Mouse (Mus musculus) gastrocnemius, postnatal 10 days (tissue): ENCODE results near the gene Ankmy2. TPM values are rescaled to one million over a fixed set of nuclear protein-coding genes. Genes with fewer than 3 reads are reported as not detected.

Experiments used
- DNase-seq: peaks from one replicate; pipeline ENCODE4 v3.0.0; 2021; ENCODE audit warnings: mixed read lengths
- long read RNA-seq, 2 experiments: library from polyadenylated mRNA; stranded (forward); transcript quantifications; one replicate each; pipeline ENCODE4 v2.0.0; 2021
- total RNA-seq, 2 experiments: library from RNA; stranded (reverse); gene quantifications; 2 replicates each; pipeline ENCODE4 v1.2.3; 2021

The Ankmy2 gene
- total RNA-seq, result 10 to 100 TPM; 13.0 to 16.5 TPM
- long read RNA-seq, experiment 1, transcript Ankmy2-201 (10 exons, 2,456 nt), result major isoform, 13 of 16 reads
- long read RNA-seq, experiment 1, partial matches to known transcripts, result 1 of 16 reads
- long read RNA-seq, experiment 1, other reads (novel, unspliced or antisense), result 2 of 16 reads
- long read RNA-seq, experiment 2, transcript Ankmy2-201 (10 exons, 2,456 nt), result major isoform, 12 of 14 reads
- long read RNA-seq, experiment 2, partial matches to known transcripts, result 1 of 14 reads
- long read RNA-seq, experiment 2, other reads (novel, unspliced or antisense), result 1 of 14 reads

GRCm38 (mm10) chr12:36156637-36157303 is at the start of gene Ankmy2:
TSS of gene Ankmy2 (plus strand) at chr12:36157114.
- peak; percentile 91 for DNase-seq

- DNase-seq, result no peak
Observed at GRCm38 (mm10) chr12:36108442-36108841, 48.5 kb upstream of the Ankmy2 start.

GRCm38 (mm10) chr12:36110457-36110856 is 46.5 kb upstream of the Ankmy2 start:
- no peak for DNase-seq

- no peak for DNase-seq
Observed at GRCm38 (mm10) chr12:36111110-36111509, 45.8 kb upstream of the Ankmy2 start.

- no peak for DNase-seq
Observed at GRCm38 (mm10) chr12:36112081-36112480, 44.8 kb upstream of the Ankmy2 start.

- DNase-seq, result no peak
Observed at GRCm38 (mm10) chr12:36117161-36117560, 39.8 kb upstream of the Ankmy2 start.

GRCm38 (mm10) chr12:36119244-36119643 is 37.7 kb upstream of the Ankmy2 start:
- DNase-seq, result no peak

GRCm38 (mm10) chr12:36126049-36126448 is 30.9 kb upstream of the Ankmy2 start:
- DNase-seq, result no peak

- no peak for DNase-seq
Observed at GRCm38 (mm10) chr12:36129826-36130225, 27.1 kb upstream of the Ankmy2 start.

- no peak for DNase-seq
Observed at GRCm38 (mm10) chr12:36132254-36132653, 24.7 kb upstream of the Ankmy2 start.

- no peak for DNase-seq
Observed at GRCm38 (mm10) chr12:36132668-36133067, 24.2 kb upstream of the Ankmy2 start.

GRCm38 (mm10) chr12:36133547-36133946 is 23.4 kb upstream of the Ankmy2 start:
- no peak for DNase-seq

- no peak for DNase-seq
Observed at GRCm38 (mm10) chr12:36134111-36134510, 22.8 kb upstream of the Ankmy2 start.

- DNase-seq, result no peak
Observed at GRCm38 (mm10) chr12:36135409-36135808, 21.5 kb upstream of the Ankmy2 start.

- no peak for DNase-seq
Observed at GRCm38 (mm10) chr12:36136285-36136684, 20.6 kb upstream of the Ankmy2 start.

GRCm38 (mm10) chr12:36137192-36137591 is 19.7 kb upstream of the Ankmy2 start:
- no peak for DNase-seq

GRCm38 (mm10) chr12:36140401-36140800 is 16.5 kb upstream of the Ankmy2 start:
- peak; percentile 6 for DNase-seq

- DNase-seq, result no peak
Observed at GRCm38 (mm10) chr12:36146230-36147011, 10.5 kb upstream of the Ankmy2 start.

- no peak for DNase-seq
Observed at GRCm38 (mm10) chr12:36150265-36150664, 6.6 kb upstream of the Ankmy2 start.

GRCm38 (mm10) chr12:36150737-36151136 is 6.2 kb upstream of the Ankmy2 start:
- DNase-seq, result no peak

- peak; percentile 13 for DNase-seq
Observed at GRCm38 (mm10) chr12:36155141-36155641, 1.7 kb upstream of the Ankmy2 start.

GRCm38 (mm10) chr12:36156101-36156636 is 745 bp upstream of the Ankmy2 start:
- no peak for DNase-seq

- DNase-seq, result no peak
Observed at GRCm38 (mm10) chr12:36157304-36157637, 357 bp downstream of the Ankmy2 start.
